Mouse (Mus musculus): ENCODE measurements around the gene Prkab1. TPM values are rescaled to one million over a fixed set of nuclear protein-coding genes. Genes with fewer than 3 reads are reported as not detected.

Gene Prkab1
- polyA plus RNA-seq, 1 experiment, result 102 TPM

DNA sequence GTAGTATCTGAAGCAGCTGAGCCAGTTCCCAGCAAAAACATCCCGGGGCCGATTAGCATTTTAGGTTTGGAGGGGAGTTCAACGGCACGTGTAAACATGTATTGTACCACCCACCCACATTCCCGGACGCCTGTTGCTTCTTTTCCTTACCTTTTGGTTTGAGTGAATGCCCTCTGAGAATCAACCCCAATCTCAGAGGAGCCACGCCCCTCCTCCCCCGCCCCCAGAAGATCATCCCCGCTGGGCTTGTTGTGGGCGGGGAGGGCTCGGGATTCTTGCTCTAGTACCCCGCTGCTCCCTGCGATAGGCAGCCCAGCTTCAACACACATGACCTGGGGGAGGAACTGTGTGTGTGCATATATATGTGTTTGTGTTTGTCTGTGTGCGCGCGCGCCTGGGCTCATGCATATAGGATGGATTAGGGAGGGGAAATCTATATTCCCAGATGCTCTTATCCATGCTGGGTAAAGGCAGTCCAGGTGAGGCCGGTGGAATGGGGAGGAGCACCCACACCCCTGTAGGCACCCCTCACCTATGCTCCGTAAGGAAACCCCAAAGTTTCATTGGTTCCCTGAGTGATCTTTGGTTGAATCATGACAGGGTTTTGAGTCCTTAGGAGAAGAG, 6.4 kb upstream of the Prkab1 start:
- H3K27ac ChIP-seq (ENCODE audit: control insufficient read depth, insufficient read depth, low read length), result no peak overlapping the region
- peaks cover 20% of the 10 kb centered on the region for H3K4me1 ChIP-seq (replicated peaks; ENCODE audit: control insufficient read depth, insufficient read depth, low read length)
- no peak overlapping the region for H3K4me3 ChIP-seq (ENCODE audit: control insufficient read depth, insufficient read depth, low read length)
- DNase-seq, result peak; percentile 10
- H3K36me3 ChIP-seq (ENCODE audit: control insufficient read depth, insufficient read depth, low read length), result no peaks in the 10 kb centered on the region
- H3K27me3 ChIP-seq (ENCODE audit: control insufficient read depth, insufficient read depth, low read length), result no peaks in the 10 kb centered on the region
- no peak for TF ChIP-seq POLR2A (IDR thresholded peaks at IDR 0.05; ENCODE audit: control insufficient read depth, extremely low read depth, insufficient read depth, low read length, poor library complexity)
- TF ChIP-seq CTCF (IDR thresholded peaks at IDR 0.05; ENCODE audit: borderline replicate concordance, control insufficient read depth, extremely low read depth, insufficient read depth, low read length, poor library complexity), result no peak
- WGBS, result 58% methylated on average over 19 of the region's 19 CpGs

DNA sequence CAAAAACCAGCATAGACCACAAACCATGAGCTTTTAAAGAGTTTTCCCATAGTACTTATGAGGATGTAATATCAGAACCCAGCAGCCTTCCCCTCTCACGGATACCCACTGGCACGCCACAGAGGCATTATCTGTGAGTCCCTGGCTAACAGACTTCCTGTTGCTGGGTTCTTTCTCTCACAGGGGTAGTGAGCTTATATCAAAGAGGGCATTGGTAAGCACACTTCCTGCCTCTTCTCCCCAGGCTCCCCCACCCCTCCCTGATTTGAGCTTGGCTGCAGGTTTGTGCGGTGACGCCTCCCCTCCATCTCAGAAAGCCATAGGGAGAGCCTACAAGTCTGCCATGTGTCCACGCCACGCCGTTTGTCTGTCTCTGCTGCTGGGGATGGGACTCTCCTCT, 4.8 kb upstream of the Prkab1 start:
- WGBS, result 8% methylated on average over 7 of the region's 7 CpGs
- Histone ChIP-seq H3K4me3 (ENCODE audit: control insufficient read depth, insufficient read depth, low read length) (peak overlapping the region; percentile 48), H3K27ac (ENCODE audit: control insufficient read depth, insufficient read depth, low read length) (peak overlapping the region; percentile 85), H3K4me1 (replicated peaks; ENCODE audit: control insufficient read depth, insufficient read depth, low read length) (peaks cover 23% of the 10 kb centered on the region), H3K27me3 (ENCODE audit: control insufficient read depth, insufficient read depth, low read length) (no peaks in the 10 kb centered on the region), H3K36me3 (ENCODE audit: control insufficient read depth, insufficient read depth, low read length) (no peaks in the 10 kb centered on the region)
- no peak for TF ChIP-seq POLR2A (IDR thresholded peaks at IDR 0.05; ENCODE audit: control insufficient read depth, extremely low read depth, insufficient read depth, low read length, poor library complexity)
- TF ChIP-seq CTCF (IDR thresholded peaks at IDR 0.05; ENCODE audit: borderline replicate concordance, control insufficient read depth, extremely low read depth, insufficient read depth, low read length, poor library complexity), result no peak
- peak; percentile 73 for DNase-seq

DNA sequence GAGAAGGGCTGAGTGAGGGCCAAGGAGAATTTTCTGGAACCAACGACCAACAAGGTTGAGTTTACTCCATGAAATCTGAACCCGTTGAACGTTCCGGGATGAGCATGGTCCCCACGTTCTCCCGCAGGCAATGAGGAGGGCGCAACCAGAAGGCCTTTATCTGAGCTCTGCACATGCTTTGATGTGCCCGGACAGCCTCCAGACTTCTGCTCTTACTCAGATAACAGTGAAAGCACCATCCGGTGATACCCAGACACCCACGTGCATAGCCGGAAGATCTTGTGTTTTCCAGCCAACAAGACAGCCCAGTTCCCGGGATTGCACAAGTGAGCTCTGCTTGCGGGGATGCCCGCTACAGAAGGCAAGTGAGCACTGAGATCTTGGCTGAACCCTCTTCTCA, 2.3 kb upstream of the Prkab1 start:
- no peak overlapping the region for H3K27ac ChIP-seq (ENCODE audit: control insufficient read depth, insufficient read depth, low read length)
- no peak overlapping the region for H3K4me3 ChIP-seq (ENCODE audit: control insufficient read depth, insufficient read depth, low read length)
- H3K27me3 ChIP-seq (ENCODE audit: control insufficient read depth, insufficient read depth, low read length), result no peaks in the 10 kb centered on the region
- no peak for DNase-seq
- TF ChIP-seq POLR2A (IDR thresholded peaks at IDR 0.05; ENCODE audit: control insufficient read depth, extremely low read depth, insufficient read depth, low read length, poor library complexity) (no peak), CTCF (IDR thresholded peaks at IDR 0.05; ENCODE audit: borderline replicate concordance, control insufficient read depth, extremely low read depth, insufficient read depth, low read length, poor library complexity) (no peak)
- WGBS, result 95% methylated on average over 14 of the region's 14 CpGs
- H3K4me1 ChIP-seq (replicated peaks; ENCODE audit: control insufficient read depth, insufficient read depth, low read length), result peaks cover 34% of the 10 kb centered on the region
- no peaks in the 10 kb centered on the region for H3K36me3 ChIP-seq (ENCODE audit: control insufficient read depth, insufficient read depth, low read length)

DNA sequence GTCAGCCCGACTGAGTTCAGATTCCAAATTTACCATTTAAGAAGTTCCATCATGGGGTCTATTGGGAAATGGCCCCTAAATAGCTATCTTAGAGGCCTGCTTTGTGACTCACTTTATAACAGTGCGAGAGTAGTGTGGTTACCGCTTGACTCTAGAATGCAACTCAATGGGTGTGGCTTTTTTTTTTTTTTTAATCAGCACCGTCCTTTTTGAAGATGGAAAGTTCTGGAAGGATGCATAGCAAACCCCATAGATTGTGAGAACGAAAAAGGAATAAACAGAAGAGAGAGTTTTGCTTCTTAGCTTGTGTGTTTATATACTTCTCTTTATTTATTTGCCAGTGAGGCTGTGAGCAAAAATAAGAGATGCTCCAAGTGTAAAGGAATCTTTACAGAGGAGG, 1.8 kb upstream of the Prkab1 start:
- Histone ChIP-seq H3K27me3 (ENCODE audit: control insufficient read depth, insufficient read depth, low read length) (no peaks in the 10 kb centered on the region), H3K4me3 (ENCODE audit: control insufficient read depth, insufficient read depth, low read length) (no peak overlapping the region), H3K27ac (ENCODE audit: control insufficient read depth, insufficient read depth, low read length) (no peak overlapping the region), H3K4me1 (replicated peaks; ENCODE audit: control insufficient read depth, insufficient read depth, low read length) (peaks cover 34% of the 10 kb centered on the region), H3K36me3 (ENCODE audit: control insufficient read depth, insufficient read depth, low read length) (no peaks in the 10 kb centered on the region)
- DNase-seq, result no peak
- TF ChIP-seq CTCF (IDR thresholded peaks at IDR 0.05; ENCODE audit: borderline replicate concordance, control insufficient read depth, extremely low read depth, insufficient read depth, low read length, poor library complexity) (no peak), POLR2A (IDR thresholded peaks at IDR 0.05; ENCODE audit: control insufficient read depth, extremely low read depth, insufficient read depth, low read length, poor library complexity) (no peak)
- 91% methylated on average over 5 of the region's 5 CpGs for WGBS

DNA sequence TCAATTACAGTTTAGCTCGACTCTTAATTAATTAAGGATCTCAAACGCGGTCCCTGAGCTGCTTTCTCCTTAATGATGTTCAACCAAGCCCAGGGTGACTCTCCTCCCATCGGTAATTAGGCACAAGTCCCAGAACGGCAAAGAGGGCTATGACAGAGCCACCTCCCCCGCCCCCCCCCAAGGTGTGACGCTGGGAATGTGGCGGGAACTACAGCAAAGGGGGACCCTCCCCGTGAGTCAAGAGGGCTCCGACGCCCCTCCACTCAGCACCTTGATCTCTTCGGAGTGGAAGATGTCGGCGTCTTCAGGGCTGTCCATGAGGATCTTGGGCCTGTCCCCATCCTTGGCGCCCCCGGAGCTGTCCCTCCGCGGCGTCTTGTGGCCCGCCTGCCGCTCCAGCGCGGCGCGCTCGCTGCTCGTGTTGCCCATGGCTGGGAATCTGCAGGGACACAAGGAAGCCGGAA, 455 bp downstream of the Prkab1 start:
- Histone ChIP-seq H3K27ac (ENCODE audit: control insufficient read depth, insufficient read depth, low read length) (no peak overlapping the region; the same call in 1 of the 2 replicates), H3K4me3 (ENCODE audit: control insufficient read depth, insufficient read depth, low read length) (peak overlapping the region; percentile 77), H3K36me3 (ENCODE audit: control insufficient read depth, insufficient read depth, low read length) (peaks cover 19% of the 10 kb centered on the region), H3K27me3 (ENCODE audit: control insufficient read depth, insufficient read depth, low read length) (no peaks in the 10 kb centered on the region), H3K4me1 (replicated peaks; ENCODE audit: control insufficient read depth, insufficient read depth, low read length) (peaks cover 20% of the 10 kb centered on the region)
- WGBS, result under 1% methylated on average over 28 of the region's 28 CpGs
- no peak for DNase-seq
- TF ChIP-seq POLR2A (IDR thresholded peaks at IDR 0.05; ENCODE audit: control insufficient read depth, extremely low read depth, insufficient read depth, low read length, poor library complexity), result no peak
- TF ChIP-seq CTCF (IDR thresholded peaks at IDR 0.05; ENCODE audit: borderline replicate concordance, control insufficient read depth, extremely low read depth, insufficient read depth, low read length, poor library complexity), result no peak

DNA sequence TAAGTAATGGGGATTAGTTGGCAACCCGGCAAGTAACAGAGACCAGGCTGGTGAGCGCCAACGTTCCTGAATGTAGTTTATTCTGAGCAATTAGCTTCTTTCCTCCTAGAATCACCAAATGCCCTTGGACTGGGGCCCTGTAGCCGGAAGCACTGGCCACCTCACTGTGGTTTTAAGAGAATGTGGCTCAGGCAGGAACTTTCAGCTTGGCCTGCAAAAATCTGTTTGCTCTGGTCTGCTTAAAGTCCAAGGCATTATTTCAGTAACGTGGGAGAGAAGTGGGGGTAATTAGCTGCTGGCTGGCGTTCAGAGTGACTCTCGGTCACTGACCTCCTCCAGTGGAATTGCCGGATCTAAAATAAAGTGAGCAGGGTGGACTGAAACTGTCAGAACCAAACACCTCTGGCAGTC, 1.1 kb downstream of the Prkab1 start:
- H3K4me1 ChIP-seq (replicated peaks; ENCODE audit: control insufficient read depth, insufficient read depth, low read length), result peaks cover 20% of the 10 kb centered on the region
- no peaks in the 10 kb centered on the region for H3K27me3 ChIP-seq (ENCODE audit: control insufficient read depth, insufficient read depth, low read length)
- TF ChIP-seq POLR2A (IDR thresholded peaks at IDR 0.05; ENCODE audit: control insufficient read depth, extremely low read depth, insufficient read depth, low read length, poor library complexity), result no peak
- no peak for TF ChIP-seq CTCF (IDR thresholded peaks at IDR 0.05; ENCODE audit: borderline replicate concordance, control insufficient read depth, extremely low read depth, insufficient read depth, low read length, poor library complexity)
- H3K36me3 ChIP-seq (ENCODE audit: control insufficient read depth, insufficient read depth, low read length), result peaks cover 25% of the 10 kb centered on the region
- WGBS, result 36% methylated on average over 8 of the region's 8 CpGs
- no peak for DNase-seq
- H3K4me3 ChIP-seq (ENCODE audit: control insufficient read depth, insufficient read depth, low read length), result peak overlapping the region; percentile 77
- no peak overlapping the region; the same call in 1 of the 2 replicates for H3K27ac ChIP-seq (ENCODE audit: control insufficient read depth, insufficient read depth, low read length)

Measured in thymus, adult 2 months (tissue).